Mouse (Mus musculus): ENCODE data around the gene Ube3c. TPM values are rescaled to one million over a fixed set of nuclear protein-coding genes. Genes with fewer than 3 reads are reported as not detected.

Ube3c gene
- polyA plus RNA-seq (2012; rRNA removed; ENCODE audit: low replicate concordance) = 18.3 and 23.4 TPM in 2 replicates

GRCm38 (mm10) chr5:29568848-29569377 is at the start of gene Ube3c:
Ube3c (plus strand) TSS chr5:29569242.

Other genes starting within 250 kb of the Ube3c start
- gene Lmbr1, start 190.9 kb upstream of the Ube3c start, polyA plus RNA-seq (2012; rRNA removed; ENCODE audit: low replicate concordance) = 6.0 and 7.3 TPM in 2 replicates
- 8.4 and 12.1 TPM in 2 replicates for gene Nom1, start 134.6 kb upstream of the Ube3c start, polyA plus RNA-seq (2012; rRNA removed; ENCODE audit: low replicate concordance)
- not detected in 2 replicates for gene Mnx1, start 90.8 kb upstream of the Ube3c start, polyA plus RNA-seq (2012; rRNA removed; ENCODE audit: low replicate concordance)
- gene Dnajb6, start 166.4 kb downstream of the Ube3c start, polyA plus RNA-seq (2012; rRNA removed; ENCODE audit: low replicate concordance) = 24.1 and 40.2 TPM in 2 replicates
- gene Gm5129, start 166.7 kb downstream of the Ube3c start, polyA plus RNA-seq (2012; rRNA removed; ENCODE audit: low replicate concordance) = not detected in 2 replicates

Data from subcutaneous adipose tissue, adult 2 months (tissue).